Mouse (Mus musculus) hindbrain, postnatal 0 days (tissue): ENCODE results near the gene Gm45713. TPM values are rescaled to one million over a fixed set of nuclear protein-coding genes. Genes with fewer than 3 reads are reported as not detected.

Source experiments
- ATAC-seq: fragments of 200-750 bp; cut with Nextera tagmentation; 2 replicates; pipeline ENCODE4 v1.8.0; 2017; ENCODE audit warnings: mild to moderate bottlenecking, moderate TSS enrichment, moderate library complexity
- DNase-seq: peaks from one replicate; pipeline ENCODE4 v3.0.0-alpha.2; 2015; ENCODE audit warnings: low spot score
- H3K27ac ChIP-seq: fragments of 300-500 bp; sonication (generic); 2 replicates; pipeline ENCODE4 v1.5.1; 2014; ENCODE audit warnings: mild to moderate bottlenecking
- H3K27me3 ChIP-seq: fragments of 300-500 bp; sonication (generic); 2 replicates; pipeline ENCODE4 v1.6.1; 2014; ENCODE audit warnings: low read length, mixed read lengths; ENCODE audit not compliant: insufficient read depth
- H3K36me3 ChIP-seq: fragments of 300-500 bp; sonication (generic); 2 replicates; pipeline ENCODE4 v1.6.1; 2014; ENCODE audit warnings: low read length, mixed read lengths; ENCODE audit not compliant: insufficient read depth
- H3K4me1 ChIP-seq: fragments of 300-500 bp; sonication (generic); 2 replicates; pipeline ENCODE4 v1.6.1; 2014; ENCODE audit warnings: antibody characterized with exemption, low read length, mixed read lengths; ENCODE audit not compliant: insufficient read depth
- H3K4me2 ChIP-seq: fragments of 300-500 bp; sonication (generic); 2 replicates; pipeline ENCODE4 v1.6.1; 2014; ENCODE audit warnings: low read depth, mild to moderate bottlenecking, low read length, moderate library complexity, mixed read lengths
- H3K4me3 ChIP-seq: fragments of 300-500 bp; sonication (generic); 2 replicates; pipeline ENCODE4 v1.5.1; 2014; ENCODE audit warnings: low read length
- H3K9ac ChIP-seq: fragments of 300-500 bp; sonication (generic); replicated peaks from 2 replicates; pipeline ENCODE4 v1.6.1; 2014; ENCODE audit warnings: mild to moderate bottlenecking, low read length, moderate library complexity, mixed read lengths
- H3K9me3 ChIP-seq: fragments of 300-500 bp; sonication (generic); 2 replicates; pipeline ENCODE4 v1.6.1; 2016; ENCODE audit warnings: low read length, mixed read lengths
- CTCF ChIP-seq: IDR thresholded peaks from 2 replicates; pipeline ENCODE4 v1.5.1; 2016; ENCODE audit warnings: antibody characterized with exemption, control low read depth, low read depth
- WGBS: fragments of 180-500 bp; shearing (Covaris S2); extraction: QIAGEN DNeasy Blood & Tissue Kit; methylation state at CpG from one replicate; pipeline ENCODE4 v1.1.7; 2014; 5-methylcytosine and 5-hydroxymethylcytosine counted together
- polyA plus RNA-seq: library from polyadenylated mRNA; unstranded; fragments of >200 nt; fragmentation: Nextera tagmentation; extraction: Ambion mirVana; gene quantifications from 2 replicates; pipeline ENCODE4 v1.2.1, GENCODE M21; 2015
- total RNA-seq: library from RNA; depleted of rRNA; stranded (reverse); fragments of >200 nt; gene quantifications from 2 replicates; pipeline ENCODE4 v1.2.3, GENCODE M21; 2014

Gm45713 gene
- total and polyA plus RNA-seq, 2 experiments from 2014 or later = 0.15 TPM; not detected in 1

- Histone ChIP-seq H3K9me3 (no peaks in the 10 kb centered on the region), H3K27me3 (no peaks in the 10 kb centered on the region), H3K4me2 (no peak overlapping the region), H3K9ac (no peak overlapping the region), H3K4me3 (no peak overlapping the region), H3K4me1 (peaks cover 8% of the 10 kb centered on the region), H3K36me3 (peaks cover 66% of the 10 kb centered on the region), H3K27ac (no peak overlapping the region)
- DNase-seq (no peak), ATAC-seq (no peak)
- TF ChIP-seq CTCF = no peak
Observed at GRCm38 (mm10) chr7:45121966-45122365, 14.1 kb downstream of the Gm45713 start.

- Histone ChIP-seq H3K9ac (no peak overlapping the region), H3K4me2 (no peak overlapping the region), H3K27ac (no peak overlapping the region; the same call in 1 of the 2 replicates), H3K36me3 (peaks cover 60% of the 10 kb centered on the region), H3K27me3 (no peaks in the 10 kb centered on the region), H3K4me3 (no peak overlapping the region), H3K4me1 (peaks cover 6% of the 10 kb centered on the region), H3K9me3 (no peaks in the 10 kb centered on the region)
- WGBS = 62% methylated on average over 8 of the region's 8 CpGs
- ATAC-seq (no peak), DNase-seq (no peak)
- no peak for TF ChIP-seq CTCF
Observed at GRCm38 (mm10) chr7:45121404-45121803, 14.6 kb downstream of the Gm45713 start.

- no peaks in the 10 kb centered on the region for H3K9me3 ChIP-seq
- TF ChIP-seq CTCF = no peak
- peaks cover 47% of the 10 kb centered on the region for H3K36me3 ChIP-seq
- no peak overlapping the region for H3K27ac ChIP-seq
- H3K4me2 ChIP-seq = no peak overlapping the region
- no peak overlapping the region for H3K9ac ChIP-seq
- 77% methylated on average over 5 of the region's 5 CpGs for WGBS
- no peak for ATAC-seq
- no peaks in the 10 kb centered on the region for H3K27me3 ChIP-seq
- no peak overlapping the region for H3K4me3 ChIP-seq
- DNase-seq = no peak
- peaks cover 6% of the 10 kb centered on the region for H3K4me1 ChIP-seq
Observed at GRCm38 (mm10) chr7:45119780-45120709, 16.0 kb downstream of the Gm45713 start.

GRCm38 (mm10) chr7:45118336-45118735, 17.7 kb downstream of the Gm45713 start:
- H3K4me1 ChIP-seq = peaks cover 6% of the 10 kb centered on the region
- H3K9ac ChIP-seq = no peak overlapping the region
- ATAC-seq (no peak), DNase-seq (no peak)
- peaks cover 46% of the 10 kb centered on the region for H3K36me3 ChIP-seq
- TF ChIP-seq CTCF = no peak
- no peak overlapping the region for H3K4me2 ChIP-seq
- no peak overlapping the region for H3K27ac ChIP-seq
- no peaks in the 10 kb centered on the region for H3K27me3 ChIP-seq
- 92% methylated on average over 6 of the region's 6 CpGs for WGBS
- H3K9me3 ChIP-seq = no peaks in the 10 kb centered on the region
- no peak overlapping the region for H3K4me3 ChIP-seq

- DNase-seq = no peak
- no peak for ATAC-seq
- Histone ChIP-seq H3K4me2 (no peak overlapping the region), H3K4me3 (no peak overlapping the region), H3K9ac (no peak overlapping the region), H3K36me3 (peaks cover 40% of the 10 kb centered on the region), H3K4me1 (no peaks in the 10 kb centered on the region), H3K27me3 (no peaks in the 10 kb centered on the region), H3K9me3 (no peaks in the 10 kb centered on the region), H3K27ac (no peak overlapping the region)
- WGBS = 81% methylated on average over 8 of the region's 8 CpGs
- no peak for TF ChIP-seq CTCF
Observed at GRCm38 (mm10) chr7:45117566-45117965, 18.5 kb downstream of the Gm45713 start.

- Histone ChIP-seq H3K27me3 (no peaks in the 10 kb centered on the region), H3K36me3 (0 out of 2 replicates have a peak, but pooled peaks cover 4% of the 10 kb centered on the region), H3K4me2 (no peak overlapping the region), H3K4me3 (no peak overlapping the region), H3K9me3 (no peaks in the 10 kb centered on the region), H3K9ac (no peak overlapping the region), H3K27ac (no peak overlapping the region), H3K4me1 (no peaks in the 10 kb centered on the region)
- no peak for DNase-seq
- TF ChIP-seq CTCF = no peak
- 90% methylated on average over 2 of the region's 2 CpGs for WGBS
- no peak for ATAC-seq
Observed at GRCm38 (mm10) chr7:45113476-45113875, 22.6 kb downstream of the Gm45713 start.

- no peak overlapping the region for H3K9ac ChIP-seq
- H3K9me3 ChIP-seq = no peaks in the 10 kb centered on the region
- no peaks in the 10 kb centered on the region for H3K36me3 ChIP-seq
- ATAC-seq (no peak), DNase-seq (no peak)
- H3K4me3 ChIP-seq = no peak overlapping the region
- no peaks in the 10 kb centered on the region for H3K4me1 ChIP-seq
- H3K4me2 ChIP-seq = no peak overlapping the region
- no peak for TF ChIP-seq CTCF
- 74% methylated on average over 3 of the region's 3 CpGs for WGBS
- no peaks in the 10 kb centered on the region for H3K27me3 ChIP-seq
- H3K27ac ChIP-seq = no peak overlapping the region
Observed at GRCm38 (mm10) chr7:45112529-45112928, 23.5 kb downstream of the Gm45713 start.
